Mouse (Mus musculus): Measurements from ENCODE around the gene Metap1d. TPM values are rescaled to one million over a fixed set of nuclear protein-coding genes. Genes with fewer than 3 reads are reported as not detected.
A peak's percentile ranks its signal among the peaks of the same experiment; 100 is the strongest.

Metap1d gene
- total RNA-seq, 2 experiments from 2014 or later, result 27.3 to 29.6 TPM

- no peak for DNase-seq
- intact Hi-C loops (cut with DNase I), result no loop called here
Observed at GRCm38 (mm10) chr2:71523431-71523830, 70.4 kb downstream of the Metap1d start.

GRCm38 (mm10) chr2:71524763-71525162, 71.7 kb downstream of the Metap1d start:
- no peak for DNase-seq
- intact Hi-C loops (cut with DNase I), result no loop called here

- DNase-seq, result no peak
- intact Hi-C loops (cut with DNase I), result no loop called here
Observed at GRCm38 (mm10) chr2:71526595-71527322, 73.7 kb downstream of the Metap1d start.

GRCm38 (mm10) chr2:71527323-71528013, 74.4 kb downstream of the Metap1d start:
- intact Hi-C loops (cut with DNase I), result no loop called here
- no peak for DNase-seq

GRCm38 (mm10) chr2:71528014-71528713, 75.1 kb downstream of the Metap1d start, which contains the start of gene Dlx1:
TSS of gene Dlx1 (plus strand) at chr2:71528113.
- no peak for DNase-seq
- intact Hi-C loops (cut with DNase I), result no loop called here

GRCm38 (mm10) chr2:71528714-71529510, 75.8 kb downstream of the Metap1d start:
- no peak for DNase-seq
- intact Hi-C loops (cut with DNase I), result no loop called here

GRCm38 (mm10) chr2:71529511-71530351, 76.7 kb downstream of the Metap1d start:
- peak; percentile 53 to 56 for DNase-seq
- intact Hi-C loops (cut with DNase I), result loop anchor here (2.0 kb wide), 1 partner anchor 15 kb away; no protein-coding TSS in a partner anchor

- DNase-seq, result no peak
- intact Hi-C loops (cut with DNase I), result loop anchor here (2.0 kb wide), 1 partner anchor 14 kb away; no protein-coding TSS in a partner anchor
Observed at GRCm38 (mm10) chr2:71530391-71531123, 77.5 kb downstream of the Metap1d start.

- no peak for DNase-seq
- intact Hi-C loops (cut with DNase I), result loop anchor here (2.0 kb wide), 1 partner anchor 14 kb away; no protein-coding TSS in a partner anchor
Observed at GRCm38 (mm10) chr2:71531124-71531590, 78.1 kb downstream of the Metap1d start.

GRCm38 (mm10) chr2:71531990-71532970, 79.2 kb downstream of the Metap1d start:
- DNase-seq, result no peak

GRCm38 (mm10) chr2:71533094-71533493, 80.0 kb downstream of the Metap1d start:
- DNase-seq, result no peak
- intact Hi-C loops (cut with DNase I), result no loop called here

More at GRCm38 (mm10) chr2:71531990-71532970, 79.2 kb downstream of the Metap1d start:
- intact Hi-C loops (cut with DNase I), result loop anchor here (2.0 kb wide), 1 partner anchor 13 kb away; no protein-coding TSS in a partner anchor

- intact Hi-C loops (cut with DNase I), result no loop called here
- no peak for DNase-seq
Observed at GRCm38 (mm10) chr2:71534242-71535052, 81.4 kb downstream of the Metap1d start.

GRCm38 (mm10) chr2:71540611-71541417, 87.7 kb downstream of the Metap1d start:
- intact Hi-C loops (cut with DNase I), result loop anchor here (10.0 kb wide), 1 partner anchor 1734 kb away; the partner anchor contains the start of gene Sp9
- DNase-seq, result no peak

- intact Hi-C loops (cut with DNase I), result loop anchor here (10.0 kb wide), 1 partner anchor 1733 kb away; the partner anchor contains the start of gene Sp9
- no peak for DNase-seq
Observed at GRCm38 (mm10) chr2:71541418-71542226, 88.5 kb downstream of the Metap1d start.

Measured in gastrocnemius, postnatal 36 days (tissue).